Mouse (Mus musculus) embryonic fibroblast, embryonic 13.5 days (primary cell): Measurements from ENCODE around the gene Cfap299. TPM values are rescaled to one million over a fixed set of nuclear protein-coding genes. Genes with fewer than 3 reads are reported as not detected.
"Not testable (repeated sequence)": the region's sequence is repeated elsewhere in the genome, so short reads cannot be mapped to it uniquely, and the experiment has no call there.

ENCODE experiments used
- H3K27ac ChIP-seq: 2 replicates; pipeline ENCODE4 v1.5.1; 2012; ENCODE audit warnings: low read length, control low read depth, inconsistent platforms; ENCODE audit not compliant: insufficient read depth
- H3K4me1 ChIP-seq: 2 replicates; pipeline ENCODE4 v1.6.1; 2011; ENCODE audit warnings: low read length; ENCODE audit not compliant: control insufficient read depth, insufficient read depth
- H3K4me3 ChIP-seq: 2 replicates; pipeline ENCODE4 v1.5.1; 2011; ENCODE audit warnings: mild to moderate bottlenecking, control low read depth, low read length; ENCODE audit not compliant: insufficient read depth
- CTCF ChIP-seq: IDR thresholded peaks from 2 replicates; pipeline ENCODE4 v1.5.1; 2011; ENCODE audit warnings: mild to moderate bottlenecking, control low read depth, low read length, moderate library complexity, borderline replicate concordance; ENCODE audit not compliant: insufficient read depth
- POLR2A ChIP-seq: IDR thresholded peaks from 2 replicates; pipeline ENCODE4 v1.6.1; 2011; ENCODE audit warnings: low read depth, mild to moderate bottlenecking, control low read depth, low read length, moderate library complexity
- polyA plus RNA-seq: library from polyadenylated mRNA; stranded (reverse); fragments of >200 nt; gene quantifications from 2 replicates; pipeline ENCODE4 v1.2.4, GENCODE M21; 2011; ENCODE audit warnings: low read depth; ENCODE audit not compliant: missing spikeins, insufficient read length

Gene Cfap299
- polyA plus RNA-seq, 1 experiment, result not detected

DNA sequence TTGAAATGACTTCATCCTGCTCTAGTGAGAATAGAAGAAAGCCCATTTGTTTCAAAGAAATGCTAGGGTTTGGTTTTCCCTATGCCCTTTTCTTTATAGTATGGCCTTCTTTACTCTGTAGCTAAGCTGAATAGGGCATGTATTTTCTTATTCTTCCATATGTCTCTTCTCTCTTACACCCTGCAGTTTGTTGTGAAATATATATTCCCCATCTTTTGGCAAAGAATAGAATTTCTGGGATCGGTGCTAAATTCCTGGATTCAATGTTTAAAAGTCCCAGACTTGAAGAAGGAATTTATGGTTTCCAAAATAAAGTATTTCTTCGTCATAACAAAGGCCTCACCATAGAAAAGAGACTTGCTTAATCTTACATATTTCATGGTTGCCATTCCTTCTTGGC, 2.5 kb upstream of the Cfap299 start:
- no peak for TF ChIP-seq POLR2A
- no peak for TF ChIP-seq CTCF
- Histone ChIP-seq H3K27ac (no peak overlapping the region), H3K4me3 (no peak overlapping the region), H3K4me1 (no peaks in the 10 kb centered on the region)

DNA sequence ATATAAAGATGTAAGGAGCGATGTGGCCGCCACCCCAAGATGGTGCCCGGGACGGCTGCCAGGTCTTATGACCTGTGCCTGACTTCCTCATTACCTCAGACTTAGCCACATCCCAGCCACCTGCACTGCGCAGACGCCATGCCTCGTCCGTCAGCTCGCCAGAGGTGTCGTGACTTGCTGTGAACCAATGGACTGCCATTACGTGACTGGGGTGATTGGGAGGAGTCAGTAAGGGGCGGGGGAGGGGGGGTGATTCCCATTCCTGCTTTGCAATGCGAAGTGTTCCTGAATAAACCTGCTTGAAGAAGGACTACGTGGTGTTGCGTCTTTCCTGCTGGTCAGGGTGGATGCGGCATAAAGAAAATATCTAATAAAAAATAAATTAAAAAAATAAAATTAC, 14.6 kb downstream of the Cfap299 start:
- not testable (repeated sequence) for H3K4me3 ChIP-seq, H3K27ac ChIP-seq, H3K4me1 ChIP-seq

DNA sequence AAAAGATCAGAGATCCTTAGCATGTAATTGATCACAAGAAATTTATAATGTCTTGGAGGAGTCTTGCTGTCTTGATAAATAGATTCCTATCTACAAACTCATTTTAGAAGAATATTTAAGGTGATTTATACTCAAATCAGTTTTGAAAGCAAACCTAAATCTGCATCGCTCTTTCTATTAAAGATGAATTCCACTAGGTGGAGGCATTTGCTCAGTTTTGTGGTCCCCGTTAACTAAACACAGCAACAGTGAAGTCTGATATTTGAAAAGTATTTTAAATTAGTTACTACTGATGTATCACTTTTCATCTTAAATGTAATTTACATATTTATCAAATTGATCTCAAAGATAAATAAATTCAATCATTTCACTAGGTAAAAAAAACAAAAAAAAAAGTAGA, 15.5 kb downstream of the Cfap299 start:
- H3K27ac ChIP-seq, result no peak overlapping the region
- H3K4me1 ChIP-seq, result no peaks in the 10 kb centered on the region
- H3K4me3 ChIP-seq, result no peak overlapping the region
- TF ChIP-seq POLR2A (no peak), CTCF (no peak)

DNA sequence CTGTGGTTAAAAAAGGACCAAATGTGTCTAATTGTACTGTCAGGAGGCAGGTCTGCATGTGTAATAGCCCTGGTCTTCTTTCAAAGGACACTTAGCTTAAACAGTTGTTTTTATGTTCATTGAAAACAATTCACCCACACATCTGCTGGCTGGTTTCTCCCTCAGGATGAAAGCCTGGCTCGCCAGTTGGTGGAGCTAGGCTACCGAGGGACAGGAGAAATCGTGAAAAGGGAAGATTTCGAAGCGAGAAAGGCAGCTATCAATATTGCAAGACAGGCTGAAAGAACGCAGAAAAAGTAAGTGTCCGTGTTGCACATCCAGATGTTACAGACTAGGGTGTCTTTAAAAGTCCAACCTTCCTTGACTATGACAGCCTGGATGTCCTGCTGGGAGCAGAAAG, 17.0 kb downstream of the Cfap299 start:
- no peak overlapping the region for H3K4me3 ChIP-seq
- no peak overlapping the region for H3K27ac ChIP-seq
- TF ChIP-seq POLR2A, result no peak
- TF ChIP-seq CTCF, result peak; percentile 33; the same call in 1 of the 2 replicates
- no peaks in the 10 kb centered on the region for H3K4me1 ChIP-seq

DNA sequence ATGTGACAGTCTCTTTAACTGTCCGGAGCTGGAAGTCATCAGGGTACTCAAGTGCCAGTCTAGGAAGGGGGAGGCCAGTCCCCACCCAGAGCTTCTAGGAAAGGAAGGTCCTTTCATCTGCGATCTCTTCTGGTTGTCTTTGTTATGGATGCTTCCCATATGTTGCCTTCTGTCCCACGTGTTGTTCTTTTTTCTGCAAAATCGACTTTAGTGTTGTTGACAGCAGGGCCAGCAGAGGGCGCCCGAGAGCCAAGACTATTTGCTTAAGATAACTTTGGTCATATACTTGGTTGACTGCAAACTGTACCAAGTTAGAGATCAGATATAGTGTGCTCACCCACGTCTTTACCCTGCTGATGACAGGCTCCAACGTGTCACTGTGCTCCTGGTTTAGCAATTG, 19.5 kb downstream of the Cfap299 start:
- Histone ChIP-seq H3K27ac (no peak overlapping the region), H3K4me3 (no peak overlapping the region), H3K4me1 (no peaks in the 10 kb centered on the region)
- TF ChIP-seq CTCF (peak; percentile 56; the same call in 1 of the 2 replicates), POLR2A (no peak)

DNA sequence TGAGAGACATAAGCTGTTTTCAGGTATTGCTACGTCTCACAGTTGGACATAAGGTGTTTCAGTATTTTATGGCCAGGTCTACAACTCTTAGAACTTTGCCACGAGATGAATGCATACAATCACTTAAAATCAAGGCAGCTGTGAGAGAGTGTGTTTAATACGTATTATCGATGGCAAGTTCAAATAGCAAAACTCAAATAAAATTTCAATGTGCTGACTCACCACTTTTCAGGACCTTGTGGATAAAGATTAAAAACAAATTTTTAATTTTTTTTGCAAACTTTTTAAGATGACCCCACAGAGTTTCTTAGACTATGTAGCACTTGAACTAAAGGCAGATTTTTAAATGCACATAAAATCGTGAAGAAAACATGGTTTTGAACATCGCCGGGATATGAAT, 30.8 kb downstream of the Cfap299 start:
- no peak overlapping the region for H3K4me3 ChIP-seq
- no peak overlapping the region for H3K27ac ChIP-seq
- no peak for TF ChIP-seq CTCF
- TF ChIP-seq POLR2A, result no peak

DNA sequence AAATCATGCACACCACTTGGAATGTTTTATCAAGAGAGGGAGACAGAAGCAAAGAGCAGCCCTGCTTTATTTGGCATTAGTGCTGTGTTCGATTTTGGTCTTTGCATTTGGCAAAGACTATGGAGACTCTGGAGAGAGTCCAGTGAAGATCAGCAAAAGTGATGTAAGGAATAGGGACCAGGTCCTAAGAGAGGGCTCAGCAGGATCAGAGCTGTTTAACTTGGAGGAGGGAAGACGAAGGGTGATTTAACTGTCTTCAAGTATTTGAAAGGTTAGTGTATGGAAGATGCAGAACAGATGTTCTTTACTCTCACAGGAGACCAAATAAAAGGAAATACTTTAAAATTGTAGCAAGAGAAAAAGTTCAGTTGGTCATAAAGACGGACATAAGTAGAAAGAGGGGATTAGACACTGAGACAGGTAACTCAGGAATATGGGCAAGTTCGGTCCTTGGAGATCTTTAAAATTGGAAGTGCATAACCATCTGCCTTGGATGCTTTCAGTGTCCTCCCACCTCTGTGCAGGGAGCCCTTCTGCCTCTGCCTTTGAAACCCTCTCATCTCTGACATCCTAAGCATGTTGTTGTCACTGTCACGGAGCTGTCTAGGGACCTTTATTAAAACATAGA, 31.8 kb downstream of the Cfap299 start:
- no peak for TF ChIP-seq POLR2A
- TF ChIP-seq CTCF, result no peak
- no peaks in the 10 kb centered on the region for H3K4me1 ChIP-seq
- no peak overlapping the region for H3K4me3 ChIP-seq
- H3K27ac ChIP-seq, result no peak overlapping the region

More for the DNA sequence above, 30.8 kb downstream of the Cfap299 start:
- H3K4me1 ChIP-seq, result no peaks in the 10 kb centered on the region

DNA sequence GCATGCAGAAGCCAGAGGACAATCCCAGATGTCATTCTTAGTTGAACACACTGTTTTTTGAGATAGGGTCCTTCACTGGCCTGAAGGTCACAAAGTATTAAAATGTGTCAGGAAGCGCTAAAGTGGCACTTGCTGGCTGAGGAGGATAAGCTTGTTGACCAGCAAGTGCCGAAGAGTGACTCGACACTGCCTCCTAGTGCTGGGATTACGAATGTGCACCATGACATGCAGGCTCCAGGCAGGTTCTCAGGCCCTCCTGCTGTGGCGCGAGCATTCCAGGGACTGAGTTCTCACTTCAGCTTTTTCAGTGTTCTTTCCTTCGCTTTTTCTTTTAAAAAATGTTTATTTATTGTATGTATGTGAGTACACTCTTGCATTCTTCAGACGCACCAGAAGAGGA, 34.3 kb downstream of the Cfap299 start:
- TF ChIP-seq POLR2A, result no peak
- TF ChIP-seq CTCF, result peak; percentile 36; the same call in 1 of the 2 replicates
- Histone ChIP-seq H3K4me1 (no peaks in the 10 kb centered on the region), H3K27ac (no peak overlapping the region), H3K4me3 (no peak overlapping the region)

DNA sequence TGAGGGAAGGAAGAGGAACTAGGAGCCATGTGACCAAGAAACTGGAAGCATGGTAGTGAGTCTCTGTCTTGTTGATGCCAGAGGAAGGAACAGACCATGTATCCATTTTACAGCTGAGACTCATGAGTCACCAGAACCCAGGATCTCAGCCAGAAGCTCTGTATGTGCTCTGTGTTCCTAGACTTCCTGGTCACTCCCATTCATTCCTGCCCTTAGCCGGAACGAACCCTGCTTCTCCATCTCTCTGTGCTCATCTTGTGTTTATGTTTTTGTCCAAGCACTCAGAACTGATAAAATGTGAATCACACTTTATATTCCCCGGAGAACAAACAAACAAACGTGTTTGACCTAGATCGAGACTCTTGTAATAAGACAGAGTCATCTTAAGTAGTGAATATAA, 36.2 kb downstream of the Cfap299 start:
- no peak for TF ChIP-seq CTCF
- no peak for TF ChIP-seq POLR2A
- Histone ChIP-seq H3K4me1 (no peaks in the 10 kb centered on the region; the same call in 1 of the 2 replicates), H3K4me3 (no peak overlapping the region), H3K27ac (no peak overlapping the region)

DNA sequence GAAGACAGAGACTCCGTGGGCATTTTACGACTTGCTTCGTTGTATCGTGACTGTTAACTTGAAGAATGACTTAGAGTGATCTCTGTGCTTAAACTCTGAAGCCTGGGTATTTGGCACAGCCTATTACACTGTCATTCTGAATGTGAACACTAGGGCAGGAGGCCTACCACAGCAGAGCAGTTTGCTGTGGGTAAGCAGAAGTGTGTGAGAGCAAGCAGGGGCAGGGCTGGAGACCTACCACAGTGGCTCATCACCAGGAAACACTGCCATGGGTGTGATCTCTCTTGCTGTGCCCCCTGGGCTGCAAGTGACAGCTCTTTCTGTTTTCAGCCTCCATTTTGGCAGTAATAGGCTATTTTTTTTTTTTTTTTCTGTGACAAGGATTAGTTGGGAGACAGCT, 39.7 kb downstream of the Cfap299 start:
- Histone ChIP-seq H3K4me3 (no peak overlapping the region), H3K4me1 (no peaks in the 10 kb centered on the region; the same call in 1 of the 2 replicates), H3K27ac (no peak overlapping the region)
- no peak for TF ChIP-seq CTCF
- no peak for TF ChIP-seq POLR2A

DNA sequence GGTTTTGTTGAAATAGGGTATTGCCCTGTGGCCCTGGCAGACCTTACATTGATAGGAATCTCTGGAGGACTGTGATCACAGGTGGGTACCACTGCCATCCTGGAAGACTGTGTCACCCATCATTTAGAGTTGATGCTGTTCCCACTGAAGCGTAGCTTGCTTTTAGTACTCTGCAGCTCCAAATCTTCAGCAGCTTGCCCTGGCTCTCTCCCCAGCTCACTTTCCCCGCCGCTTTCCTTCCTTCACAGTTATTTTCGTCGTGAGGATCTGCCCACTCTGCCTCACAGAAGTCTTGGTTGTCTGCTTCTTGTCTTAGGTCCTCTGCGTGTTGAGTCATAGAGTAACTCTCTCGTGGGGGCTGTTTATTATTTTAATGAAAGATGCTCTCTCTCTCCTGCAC, 40.3 kb downstream of the Cfap299 start:
- TF ChIP-seq POLR2A (no peak), CTCF (no peak)
- no peak overlapping the region for H3K27ac ChIP-seq
- H3K4me3 ChIP-seq, result no peak overlapping the region
- H3K4me1 ChIP-seq, result no peaks in the 10 kb centered on the region; the same call in 1 of the 2 replicates
